Mouse (Mus musculus): ENCODE measurements around the gene Gm49325. TPM values are rescaled to one million over a fixed set of nuclear protein-coding genes. Genes with fewer than 3 reads are reported as not detected.
"Not testable (repeated sequence)": the region's sequence is repeated elsewhere in the genome, so short reads cannot be mapped to it uniquely, and the experiment has no call there.

The Gm49325 gene
- polyA plus RNA-seq, 1 experiment from 2014 or later, result 2.5 TPM

DNA sequence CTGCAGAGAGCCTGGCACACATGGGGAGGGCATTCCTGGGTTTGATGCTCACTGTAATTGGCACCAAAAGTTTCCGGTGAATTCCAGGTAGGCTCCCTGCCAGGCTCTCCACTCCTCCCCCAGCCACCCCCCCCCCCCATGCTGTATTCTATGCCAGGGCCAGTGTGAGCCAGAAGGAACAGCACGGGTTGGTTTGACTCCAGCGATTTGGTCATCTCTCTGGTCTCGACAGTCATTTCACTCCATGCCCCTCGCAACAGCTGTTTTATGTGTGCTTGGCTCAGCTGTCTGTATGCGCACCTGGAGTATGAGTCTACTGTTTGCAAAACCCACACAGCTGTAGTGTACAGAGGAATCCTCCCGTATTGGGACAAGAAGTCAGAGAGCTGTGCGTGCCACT is 60.3 kb downstream of the Gm49325 start:
- Histone ChIP-seq H3K9me3 (no peaks in the 10 kb centered on the region), H3K4me1 (replicated peaks) (no peaks in the 10 kb centered on the region), H3K27me3 (no peaks in the 10 kb centered on the region), H3K27ac (no peak overlapping the region), H3K4me3 (replicated peaks) (no peak overlapping the region), H3K36me3 (no peaks in the 10 kb centered on the region), H3K9ac (replicated peaks) (no peak overlapping the region), H3K4me2 (replicated peaks) (no peak overlapping the region)
- 88% methylated on average over 8 of the region's 8 CpGs for WGBS
- ATAC-seq, result no peak

DNA sequence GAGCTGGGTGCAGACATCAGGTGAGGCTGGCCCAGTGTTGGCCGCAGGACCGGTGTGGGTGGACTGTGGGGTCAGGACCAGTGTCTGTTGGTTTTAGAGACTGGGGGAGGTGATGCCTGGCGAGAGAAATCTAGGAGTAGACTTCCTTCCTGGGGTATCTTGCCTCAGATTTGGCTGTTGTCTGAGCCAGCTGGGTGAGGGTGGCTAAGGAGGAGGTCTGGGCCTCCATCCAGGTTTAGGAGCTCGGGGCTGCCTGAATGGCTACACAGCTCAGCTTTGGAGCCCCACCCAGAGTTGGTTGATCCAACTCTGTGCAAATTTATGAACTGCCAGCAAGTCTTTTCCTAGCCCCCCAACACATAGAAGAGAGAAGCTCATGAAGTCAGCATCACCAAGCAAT is 61.4 kb downstream of the Gm49325 start:
- WGBS, result 90% methylated on average over 4 of the region's 4 CpGs
- Histone ChIP-seq H3K27me3 (no peaks in the 10 kb centered on the region), H3K4me1 (replicated peaks) (no peaks in the 10 kb centered on the region), H3K4me3 (replicated peaks) (no peak overlapping the region), H3K27ac (no peak overlapping the region), H3K9ac (replicated peaks) (no peak overlapping the region), H3K9me3 (no peaks in the 10 kb centered on the region), H3K36me3 (no peaks in the 10 kb centered on the region), H3K4me2 (replicated peaks) (no peak overlapping the region)
- ATAC-seq, result no peak

DNA sequence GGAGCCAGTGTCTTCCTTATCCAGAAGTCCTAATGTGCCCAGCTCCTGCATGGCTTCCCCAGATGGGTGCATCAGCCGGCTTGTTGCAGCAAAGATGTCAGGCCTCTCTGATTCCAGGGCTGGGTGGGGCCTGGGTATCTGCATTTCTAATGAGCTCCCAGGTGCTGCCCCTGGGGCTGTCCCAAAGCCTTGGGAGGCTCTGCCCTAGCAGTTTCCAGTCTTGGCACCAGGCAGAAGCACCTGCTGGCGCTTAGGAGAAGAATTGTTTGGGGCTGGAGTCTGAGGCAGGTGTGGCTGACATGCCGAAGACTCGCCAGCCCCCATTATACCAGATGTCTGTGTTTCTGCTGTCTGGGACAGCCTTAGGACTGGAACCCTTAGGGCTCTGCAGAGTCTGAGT is 64.7 kb downstream of the Gm49325 start:
- Histone ChIP-seq H3K4me3 (replicated peaks) (no peak overlapping the region), H3K27ac (no peak overlapping the region), H3K27me3 (no peaks in the 10 kb centered on the region), H3K4me1 (replicated peaks) (0 out of 2 replicates have a peak, but pooled peaks cover 4% of the 10 kb centered on the region), H3K9me3 (no peaks in the 10 kb centered on the region), H3K36me3 (no peaks in the 10 kb centered on the region), H3K4me2 (replicated peaks) (no peak overlapping the region), H3K9ac (replicated peaks) (no peak overlapping the region)
- ATAC-seq, result no peak
- 81% methylated on average over 4 of the region's 4 CpGs for WGBS

DNA sequence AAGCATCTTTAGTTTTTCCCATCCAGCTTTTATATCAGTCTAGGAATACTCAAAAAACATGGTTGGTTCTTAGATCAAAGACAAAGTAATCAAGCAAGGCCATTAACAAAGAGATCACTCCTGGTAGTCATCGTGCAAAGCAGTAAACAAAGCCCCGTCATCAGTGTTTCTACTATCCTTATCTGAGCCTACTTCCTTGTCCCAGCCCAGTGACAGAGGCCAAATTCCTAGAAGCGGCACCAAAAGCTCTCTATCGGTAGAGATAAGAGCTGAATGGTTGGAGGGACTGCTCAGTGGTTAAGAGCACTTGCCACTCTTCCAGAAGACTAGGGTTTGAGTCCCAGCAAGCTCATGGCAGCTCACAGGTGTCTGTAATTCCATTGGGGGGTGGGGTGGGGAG is 65.5 kb downstream of the Gm49325 start:
- H3K4me3 ChIP-seq (replicated peaks), result no peak overlapping the region
- peaks cover 3% of the 10 kb centered on the region; the same call in 1 of the 2 replicates for H3K27me3 ChIP-seq
- H3K9ac ChIP-seq (replicated peaks), result no peak overlapping the region
- WGBS, result 82% methylated on average over 4 of the region's 4 CpGs
- no peaks in the 10 kb centered on the region for H3K9me3 ChIP-seq
- H3K36me3 ChIP-seq, result no peaks in the 10 kb centered on the region
- ATAC-seq, result no peak
- H3K4me1 ChIP-seq (replicated peaks), result 0 out of 2 replicates have a peak, but pooled peaks cover 4% of the 10 kb centered on the region
- H3K27ac ChIP-seq, result no peak overlapping the region
- H3K4me2 ChIP-seq (replicated peaks), result no peak overlapping the region

DNA sequence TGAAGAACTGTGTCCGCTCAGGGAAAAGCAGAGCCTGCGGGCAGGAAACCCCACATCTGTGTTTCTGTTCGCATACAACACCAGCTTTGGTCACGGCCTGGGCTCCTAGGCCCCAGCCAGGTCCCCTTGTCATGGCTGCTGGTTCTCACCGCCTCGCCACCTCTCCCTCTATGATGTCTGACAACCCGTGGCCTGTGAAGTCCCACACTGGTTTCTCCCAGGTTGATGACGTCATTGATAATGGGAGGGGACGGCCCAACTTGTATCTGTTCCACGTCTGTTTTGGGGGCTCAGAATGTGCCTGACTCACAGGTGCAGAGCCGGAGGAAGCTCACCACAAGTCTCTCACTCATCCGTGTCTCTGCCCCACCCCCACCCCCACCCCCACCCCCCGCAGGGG is 67.8 kb downstream of the Gm49325 start:
- ATAC-seq, result no peak
- no peak overlapping the region for H3K27ac ChIP-seq
- peaks cover 24% of the 10 kb centered on the region for H3K27me3 ChIP-seq
- H3K36me3 ChIP-seq, result no peaks in the 10 kb centered on the region
- no peak overlapping the region for H3K4me2 ChIP-seq (replicated peaks)
- WGBS, result 61% methylated on average over 13 of the region's 13 CpGs
- H3K4me1 ChIP-seq (replicated peaks), result peaks cover 19% of the 10 kb centered on the region
- H3K4me3 ChIP-seq (replicated peaks), result no peak overlapping the region
- H3K9me3 ChIP-seq, result no peaks in the 10 kb centered on the region
- no peak overlapping the region for H3K9ac ChIP-seq (replicated peaks)

DNA sequence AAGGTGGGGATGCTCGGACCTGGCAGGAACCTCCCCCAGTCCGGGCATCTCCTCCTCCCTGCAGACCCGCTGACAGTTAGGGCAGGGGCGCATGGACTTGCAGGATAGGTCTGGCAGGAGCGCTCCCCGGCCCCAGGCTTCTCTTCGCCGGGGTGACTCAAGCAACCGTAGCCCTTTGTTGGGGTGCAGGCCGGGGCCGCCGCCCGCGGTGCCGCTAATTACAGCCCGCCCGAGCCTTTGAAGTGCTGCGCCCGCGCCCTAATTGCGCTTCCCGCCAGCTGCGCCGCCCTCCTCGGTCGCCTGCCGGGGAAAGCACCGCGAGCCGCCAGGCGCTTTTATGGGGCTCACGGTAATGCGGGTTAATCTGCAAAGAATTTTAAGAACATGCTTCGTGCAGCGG is 71.6 kb downstream of the Gm49325 start:
- H3K9ac ChIP-seq (replicated peaks), result peak overlapping the region; percentile 23; the same call in 1 of the 2 replicates
- no peaks in the 10 kb centered on the region for H3K9me3 ChIP-seq
- peaks cover 19% of the 10 kb centered on the region for H3K4me1 ChIP-seq (replicated peaks)
- under 1% methylated on average over 34 of the region's 35 CpGs for WGBS
- H3K36me3 ChIP-seq, result no peaks in the 10 kb centered on the region
- H3K27ac ChIP-seq, result no peak overlapping the region; the same call in 1 of the 2 replicates
- peak overlapping the region; percentile 35 for H3K4me3 ChIP-seq (replicated peaks)
- peak; percentile 72 for ATAC-seq
- H3K27me3 ChIP-seq, result peaks cover 27% of the 10 kb centered on the region
- peak overlapping the region; percentile 67 for H3K4me2 ChIP-seq (replicated peaks)

DNA sequence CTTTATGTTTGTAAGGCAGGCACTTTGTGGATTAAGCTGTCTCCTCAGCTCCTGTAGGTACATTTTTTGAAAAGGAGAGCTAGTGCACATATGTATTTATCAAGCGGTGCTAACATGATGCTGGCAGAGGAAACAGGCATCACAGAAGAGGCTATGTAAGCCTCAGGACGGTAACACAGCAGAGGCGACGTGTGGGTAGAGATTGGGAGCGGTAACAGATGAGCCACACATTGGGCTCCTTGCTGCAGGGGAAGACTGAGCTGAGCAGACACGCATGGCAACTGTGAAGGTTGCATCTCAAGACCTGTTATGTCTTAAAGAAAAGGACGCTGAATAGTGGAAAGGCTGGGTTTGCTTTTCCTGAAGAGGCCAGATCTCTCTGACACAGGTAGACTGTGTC is 77.0 kb downstream of the Gm49325 start:
- no peaks in the 10 kb centered on the region for H3K9me3 ChIP-seq
- peaks cover 25% of the 10 kb centered on the region for H3K4me1 ChIP-seq (replicated peaks)
- H3K27ac ChIP-seq, result no peak overlapping the region
- H3K4me2 ChIP-seq (replicated peaks), result no peak overlapping the region
- no peak overlapping the region for H3K9ac ChIP-seq (replicated peaks)
- 79% methylated on average over 7 of the region's 7 CpGs for WGBS
- H3K36me3 ChIP-seq, result no peaks in the 10 kb centered on the region
- H3K27me3 ChIP-seq, result peaks cover 43% of the 10 kb centered on the region
- no peak for ATAC-seq
- H3K4me3 ChIP-seq (replicated peaks), result no peak overlapping the region

DNA sequence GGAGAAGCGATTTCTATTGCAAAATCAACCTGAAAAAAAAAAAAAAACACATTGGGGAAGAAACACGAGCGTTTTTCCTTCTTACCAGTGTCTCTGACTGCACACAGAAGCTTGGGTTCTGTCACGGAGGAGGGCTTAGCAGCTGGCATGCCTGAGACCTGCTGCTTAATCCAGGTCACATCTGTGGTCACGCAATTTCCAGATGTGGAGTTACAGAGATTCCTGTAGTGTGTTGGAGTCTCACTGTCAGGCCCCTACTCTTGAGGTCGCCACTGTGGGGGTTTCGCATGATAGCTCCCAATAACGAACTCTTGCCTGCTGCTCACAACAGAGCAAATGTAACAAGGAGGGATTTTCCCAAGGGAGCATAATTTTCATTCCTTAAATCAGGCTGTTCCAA is 78.2 kb downstream of the Gm49325 start:
- Histone ChIP-seq H3K4me2 (replicated peaks) (no peak overlapping the region), H3K4me3 (replicated peaks) (no peak overlapping the region), H3K4me1 (replicated peaks) (peaks cover 23% of the 10 kb centered on the region), H3K36me3 (no peaks in the 10 kb centered on the region), H3K27ac (no peak overlapping the region), H3K9ac (replicated peaks) (no peak overlapping the region), H3K9me3 (no peaks in the 10 kb centered on the region), H3K27me3 (peaks cover 38% of the 10 kb centered on the region)
- no peak for ATAC-seq
- 34% methylated on average over 8 of the region's 8 CpGs for WGBS

DNA sequence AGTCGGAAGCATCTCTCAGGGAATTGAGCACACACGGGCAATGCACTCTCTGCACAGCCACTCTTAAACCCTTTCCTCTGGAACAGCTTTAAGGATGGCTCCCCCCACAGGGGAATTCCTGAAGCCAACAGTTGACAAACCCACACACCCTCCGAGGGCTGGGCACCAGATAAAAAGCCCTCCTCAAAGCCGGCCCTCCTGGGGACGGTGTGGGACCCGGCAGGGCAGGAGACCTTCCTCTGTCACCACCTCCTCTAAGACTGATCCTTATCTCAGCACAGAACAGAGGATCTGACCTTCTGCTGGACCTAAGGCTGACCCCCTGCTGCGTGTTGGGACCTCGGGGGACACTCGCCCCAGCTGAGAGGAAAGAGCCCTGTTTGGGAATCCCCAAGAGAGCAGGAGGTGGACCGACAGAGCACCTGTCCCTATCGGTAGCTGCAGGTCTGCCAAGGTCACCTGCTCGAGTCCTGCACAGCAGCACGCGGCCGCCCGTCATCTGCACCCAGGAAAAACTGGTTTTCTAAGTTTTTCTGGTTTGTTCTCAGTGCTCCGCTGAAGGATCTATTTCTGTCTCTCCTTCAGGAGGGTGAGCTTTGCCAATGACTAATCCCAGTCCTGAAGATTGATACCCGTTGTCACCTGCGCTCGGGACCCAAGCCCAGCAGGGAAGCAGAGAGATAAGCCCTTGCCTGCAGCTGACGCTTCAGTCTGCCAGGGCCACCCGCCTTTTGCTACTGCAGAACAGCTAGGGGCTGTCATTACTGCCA is 80.1 kb downstream of the Gm49325 start, which contains the start of gene Tspear:
Tspear (plus strand) TSS at position 675 of the 770 bp plus-strand sequence.
- Histone ChIP-seq H3K36me3 (no peaks in the 10 kb centered on the region), H3K27me3 (peaks cover 38% of the 10 kb centered on the region), H3K4me3 (replicated peaks) (no peak within 1 kb of the TSS), H3K4me1 (replicated peaks) (peaks cover 31% of the 10 kb centered on the region), H3K9ac (replicated peaks) (no peak within 1 kb of the TSS; the same call in 1 of the 2 replicates), H3K4me2 (replicated peaks) (no peak within 1 kb of the TSS), H3K27ac (no peak within 1 kb of the TSS), H3K9me3 (no peaks in the 10 kb centered on the region)
- 6% methylated on average over 22 of the region's 22 CpGs for WGBS
- ATAC-seq, result no peak

DNA sequence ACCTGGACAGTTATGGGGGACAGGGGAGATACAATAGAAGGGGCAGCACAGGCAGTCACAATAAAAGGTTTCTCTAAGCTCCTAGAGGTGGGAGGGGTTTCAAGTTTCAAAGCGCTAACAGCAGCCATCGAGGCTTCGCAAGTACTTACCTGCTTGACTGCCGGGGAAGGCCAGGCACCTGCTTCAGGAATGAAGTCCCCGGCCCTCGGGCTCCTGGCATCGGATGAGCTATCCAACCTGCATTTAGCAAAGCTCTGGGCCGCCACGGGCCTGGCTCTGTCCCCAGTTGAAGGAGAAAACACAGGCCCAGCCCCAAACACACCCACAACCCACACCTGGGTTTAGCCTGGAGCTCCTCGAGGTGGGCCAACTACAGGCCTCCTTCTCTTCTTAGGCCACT is 81.0 kb downstream of the Gm49325 start:
- Histone ChIP-seq H3K9ac (replicated peaks) (no peak overlapping the region), H3K36me3 (no peaks in the 10 kb centered on the region), H3K27me3 (peaks cover 38% of the 10 kb centered on the region), H3K4me2 (replicated peaks) (no peak overlapping the region), H3K4me1 (replicated peaks) (peaks cover 31% of the 10 kb centered on the region), H3K9me3 (no peaks in the 10 kb centered on the region), H3K27ac (no peak overlapping the region), H3K4me3 (replicated peaks) (no peak overlapping the region)
- no peak for ATAC-seq
- 33% methylated on average over 10 of the region's 10 CpGs for WGBS

DNA sequence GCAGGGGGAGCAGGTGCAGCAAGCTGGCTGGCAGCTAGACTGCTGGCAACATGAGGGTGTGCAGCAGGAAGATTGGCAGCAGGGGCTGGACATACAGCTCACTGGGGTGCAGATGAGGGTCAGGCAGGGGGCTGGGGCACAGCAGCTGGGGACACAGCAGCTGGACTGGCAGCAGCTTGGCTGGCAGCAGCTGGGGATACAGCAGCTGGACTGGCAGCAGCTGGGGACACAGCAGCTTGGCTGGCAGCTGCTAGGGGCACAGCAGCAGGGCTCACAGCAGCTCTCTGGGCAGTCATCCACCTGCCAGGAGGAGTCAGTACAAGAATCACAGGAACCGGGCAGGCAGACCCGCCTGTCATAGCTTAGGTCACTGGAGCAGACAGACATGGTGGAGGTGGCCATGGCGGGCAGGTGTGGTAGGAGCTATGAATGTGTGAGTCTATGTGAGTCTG is 84.4 kb downstream of the Gm49325 start, which contains the start of gene Gm19402:
Gm19402 (minus strand) TSS at position 402 of the 452 bp plus-strand sequence.
- not testable (repeated sequence) for H3K9ac ChIP-seq (replicated peaks); H3K4me2 ChIP-seq (replicated peaks); H3K27ac ChIP-seq; H3K9me3 ChIP-seq; H3K4me3 ChIP-seq (replicated peaks); ATAC-seq; H3K36me3 ChIP-seq
- Histone ChIP-seq H3K4me1 (replicated peaks) (peaks cover 23% of the 10 kb centered on the region), H3K27me3 (peaks cover 29% of the 10 kb centered on the region)
- WGBS, result 60% methylated on average over 3 of the region's 3 CpGs

Data from midbrain, embryonic 13.5 days (tissue).